Mouse (Mus musculus) splenic B cell, adult 2 months (primary cell): ENCODE results near the gene Arid3c.

Experiments used
- DNase-seq: peaks from one replicate; pipeline ENCODE4 v3.0.0-alpha.2; 2011; ENCODE audit warnings: low read depth, low spot score
- H3K27me3 ChIP-seq: 2 replicates; pipeline ENCODE4 v1.6.1; 2012; ENCODE audit warnings: mild to moderate bottlenecking, low read length, moderate library complexity, mixed read lengths; ENCODE audit not compliant: control insufficient read depth, poor library complexity, insufficient read depth, severe bottlenecking
- H3K36me3 ChIP-seq: 2 replicates; pipeline ENCODE4 v1.6.1; 2012; ENCODE audit warnings: mild to moderate bottlenecking, low read length, moderate library complexity, mixed read lengths; ENCODE audit not compliant: control insufficient read depth, poor library complexity, insufficient read depth, severe bottlenecking

The Arid3c gene

GRCm38 (mm10) chr4:41722918-41723351 is 8.0 kb downstream of the Arid3c start, which contains the start of gene Dctn3:
Gene Dctn3, minus strand, starts transcription at chr4:41723170.
- peak; percentile 96 for DNase-seq
- H3K27me3 ChIP-seq: no peaks in the 10 kb centered on the region
- H3K36me3 ChIP-seq: peaks cover 5% of the 10 kb centered on the region; the same call in 1 of the 2 replicates

GRCm38 (mm10) chr4:41716834-41717233 is 14.1 kb downstream of the Arid3c start:
- Histone ChIP-seq H3K36me3 (peaks cover 7% of the 10 kb centered on the region; the same call in 1 of the 2 replicates), H3K27me3 (no peaks in the 10 kb centered on the region)
- DNase-seq: no peak

GRCm38 (mm10) chr4:41715596-41715995 is 15.3 kb downstream of the Arid3c start:
- Histone ChIP-seq H3K36me3 (peaks cover 7% of the 10 kb centered on the region; the same call in 1 of the 2 replicates), H3K27me3 (no peaks in the 10 kb centered on the region)
- peak; percentile 67 for DNase-seq

DNA sequence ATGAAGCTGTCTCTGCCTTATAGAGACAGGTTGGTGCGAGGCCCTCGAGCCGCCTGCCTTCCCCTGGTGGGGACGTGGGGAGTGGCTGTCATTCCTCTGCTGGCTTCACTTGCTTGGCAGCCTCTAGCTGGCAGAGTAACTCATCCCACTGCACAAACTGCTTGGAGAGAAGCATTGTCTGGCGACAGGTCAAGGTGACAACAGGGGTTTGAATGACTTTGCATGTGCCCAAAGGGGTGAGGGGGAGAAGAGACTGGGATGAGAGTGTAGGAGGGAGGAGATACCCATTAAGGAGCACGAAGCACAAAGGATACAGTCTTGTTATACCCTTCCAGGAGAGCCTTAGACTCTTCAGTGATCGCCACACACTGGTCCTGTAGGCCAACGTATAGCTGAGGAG is 15.9 kb downstream of the Arid3c start:
- Histone ChIP-seq H3K36me3 (peaks cover 7% of the 10 kb centered on the region; the same call in 1 of the 2 replicates), H3K27me3 (no peaks in the 10 kb centered on the region)
- no peak for DNase-seq

GRCm38 (mm10) chr4:41714276-41714675 is 16.7 kb downstream of the Arid3c start:
- DNase-seq: peak; percentile 82
- Histone ChIP-seq H3K36me3 (peaks cover 5% of the 10 kb centered on the region; the same call in 1 of the 2 replicates), H3K27me3 (no peaks in the 10 kb centered on the region)

DNA sequence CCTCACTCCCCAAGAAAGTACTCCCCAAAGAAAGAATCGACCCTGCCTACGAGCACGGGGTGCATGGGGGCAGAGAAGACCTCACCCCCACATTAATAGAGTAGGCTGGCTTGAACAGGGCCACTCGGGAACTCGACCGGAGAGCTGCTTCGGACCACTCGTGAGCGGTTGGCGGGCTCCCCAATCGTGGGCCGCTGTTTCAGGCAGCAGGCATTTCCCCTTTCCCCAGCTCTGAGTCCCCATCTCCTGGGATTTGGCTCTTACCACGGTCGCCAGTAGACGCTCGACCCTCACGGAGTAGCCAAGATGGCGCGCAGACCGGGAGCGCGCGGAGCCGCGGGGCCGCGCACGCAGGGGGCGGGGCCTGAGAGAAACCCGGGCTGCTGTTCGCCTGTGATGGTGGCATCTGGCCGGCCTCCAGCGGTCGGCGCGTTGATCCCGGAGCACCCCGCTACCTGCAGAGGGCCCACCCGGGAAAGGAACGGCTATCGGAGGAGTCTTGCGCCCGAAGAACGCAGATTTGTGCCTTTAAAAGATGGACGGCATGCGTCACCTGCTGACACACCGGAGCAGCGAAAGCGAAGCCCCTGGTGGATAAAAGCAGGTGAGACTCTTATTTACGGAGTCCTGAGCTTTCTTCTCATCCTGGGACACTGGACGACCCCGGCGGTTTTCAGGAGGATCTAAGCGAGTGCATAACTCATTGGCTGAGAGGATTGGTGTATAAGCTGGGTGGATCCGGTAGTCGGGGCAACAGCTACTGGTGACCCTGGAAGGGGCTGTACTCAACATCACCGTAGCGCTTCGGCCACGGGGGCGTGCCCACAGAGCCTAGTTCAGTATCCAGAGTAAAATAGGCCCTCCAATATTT is 17.5 kb downstream of the Arid3c start, which contains the start of gene Rpp25l:
Rpp25l (minus strand) TSS at position 338 of the 871 bp plus-strand sequence.
- DNase-seq: peak; percentile 82
- peaks cover 3% of the 10 kb centered on the region; the same call in 1 of the 2 replicates for H3K36me3 ChIP-seq
- no peaks in the 10 kb centered on the region for H3K27me3 ChIP-seq

DNA sequence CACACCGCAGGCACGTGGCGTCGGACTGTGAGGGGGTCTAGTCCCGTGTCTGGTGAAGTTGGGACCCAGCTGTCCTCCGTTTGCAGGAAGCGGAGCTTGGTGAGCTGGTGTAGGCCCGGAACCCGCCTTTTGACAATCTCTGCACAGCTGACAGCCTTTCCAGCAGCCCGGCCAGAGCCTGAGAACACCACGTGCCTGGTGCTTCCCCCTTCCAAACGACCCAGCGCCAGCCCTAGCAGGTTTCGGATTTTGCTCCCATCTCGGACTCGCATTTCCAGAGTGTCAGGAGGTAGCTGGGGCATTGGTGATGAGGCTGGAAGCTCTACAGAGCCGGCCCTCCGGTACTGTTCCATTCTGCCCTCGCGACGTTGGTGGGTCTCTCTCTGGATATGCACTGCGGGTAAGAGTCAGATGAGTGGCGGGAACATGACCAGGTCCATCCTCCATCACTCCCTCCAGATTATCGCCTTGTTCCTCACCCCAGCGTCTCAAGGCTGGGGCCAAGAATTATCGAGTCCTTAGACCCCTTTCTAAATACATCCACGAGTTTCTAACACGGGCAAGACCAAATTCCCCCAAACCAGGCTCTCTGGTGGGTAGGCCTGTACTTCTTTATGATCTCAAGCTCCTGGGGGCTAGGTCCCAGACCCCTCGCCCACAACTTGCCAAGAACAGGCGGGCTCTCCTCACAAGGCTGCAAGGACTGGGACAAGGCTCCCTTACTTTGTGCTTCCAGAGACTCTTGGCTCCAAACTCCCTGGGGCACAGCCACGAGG is 18.3 kb downstream of the Arid3c start:
- DNase-seq: no peak
- H3K36me3 ChIP-seq: peaks cover 2% of the 10 kb centered on the region; the same call in 1 of the 2 replicates
- no peaks in the 10 kb centered on the region for H3K27me3 ChIP-seq

DNA sequence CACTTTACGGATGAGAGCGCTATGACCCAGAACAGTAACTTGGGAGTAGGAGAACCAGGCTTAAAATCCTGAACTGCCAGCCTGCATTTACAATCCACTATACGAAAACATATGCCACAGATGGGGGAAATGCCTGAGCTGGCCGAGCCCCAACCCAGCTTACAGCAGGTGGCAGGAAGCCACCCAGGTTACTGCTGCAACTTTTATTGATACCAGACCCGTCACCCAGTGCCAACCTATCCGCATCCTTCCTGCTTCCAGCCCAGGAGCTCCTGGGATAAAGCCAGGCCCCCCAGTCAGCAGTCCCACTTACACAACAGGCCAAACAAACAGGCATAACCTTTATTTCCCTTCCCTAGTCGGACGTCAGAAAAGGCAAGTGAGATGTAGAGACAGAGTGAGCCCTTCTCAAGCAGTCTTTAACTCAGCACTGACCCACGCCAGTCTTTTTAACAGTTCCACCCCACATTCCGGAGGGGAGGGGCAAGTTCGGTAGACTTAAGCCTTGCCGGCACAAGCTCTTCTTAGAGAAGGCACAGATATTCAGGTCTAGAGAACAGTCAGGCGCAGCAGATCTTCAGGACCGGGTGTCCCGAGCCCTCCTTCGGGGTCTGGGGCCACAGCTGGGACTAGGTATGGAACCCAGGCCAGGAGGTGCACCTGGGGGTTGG is 19.1 kb downstream of the Arid3c start:
- no peaks in the 10 kb centered on the region; the same call in 1 of the 2 replicates for H3K36me3 ChIP-seq
- no peak for DNase-seq
- no peaks in the 10 kb centered on the region for H3K27me3 ChIP-seq

DNA sequence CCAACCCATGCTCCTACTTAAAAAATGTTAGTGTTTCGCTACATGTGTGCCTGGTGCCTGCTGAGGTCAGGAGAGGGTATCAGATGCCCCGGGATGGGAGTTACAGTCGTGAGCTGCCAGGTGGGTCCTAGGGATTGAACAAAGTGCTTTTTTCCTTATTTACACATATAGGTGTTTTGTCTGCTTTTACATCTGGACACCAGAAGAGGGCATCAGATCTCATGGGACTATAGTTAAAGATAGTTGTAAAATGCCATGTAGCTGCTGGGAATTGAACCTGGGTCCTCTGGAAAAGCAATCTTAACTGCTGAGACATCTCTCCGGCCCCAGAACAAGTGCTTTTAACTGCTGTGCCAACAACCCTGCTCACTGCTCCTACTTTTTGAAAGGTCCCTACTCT is 20.7 kb downstream of the Arid3c start:
- Histone ChIP-seq H3K27me3 (no peaks in the 10 kb centered on the region), H3K36me3 (no peaks in the 10 kb centered on the region)
- no peak for DNase-seq

- Histone ChIP-seq H3K27me3 (no peaks in the 10 kb centered on the region), H3K36me3 (no peaks in the 10 kb centered on the region)
- peak; percentile 76 for DNase-seq
These were observed 22.7 kb downstream of the Arid3c start for GRCm38 (mm10) chr4:41708192-41708745.

DNA sequence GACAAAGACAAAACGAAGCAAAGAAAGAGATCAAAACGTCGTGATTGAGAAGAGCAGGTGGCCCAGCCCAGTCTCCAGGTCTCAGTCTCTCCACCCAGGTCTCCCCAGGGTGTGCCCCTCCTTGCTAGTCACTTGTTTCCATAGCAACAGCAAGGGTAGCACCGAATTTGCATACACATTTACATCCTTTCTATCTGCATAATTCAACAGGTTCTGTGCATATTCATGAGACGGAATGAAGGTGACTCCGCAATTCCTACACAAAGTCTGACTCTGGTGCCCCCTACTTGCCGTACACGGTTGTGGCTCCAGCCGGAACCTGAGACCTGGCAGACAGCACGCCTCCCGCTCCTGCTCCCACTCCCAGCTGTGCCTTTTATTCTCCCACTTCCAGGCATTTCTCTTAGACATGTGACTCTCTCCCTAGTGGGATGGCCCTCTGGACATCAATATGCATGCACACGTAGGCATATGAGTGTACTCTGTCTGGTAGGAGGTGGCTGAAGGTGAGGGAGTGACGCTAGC is 23.9 kb downstream of the Arid3c start:
- no peaks in the 10 kb centered on the region for H3K36me3 ChIP-seq
- peak; percentile 85 for DNase-seq
- H3K27me3 ChIP-seq: no peaks in the 10 kb centered on the region

DNA sequence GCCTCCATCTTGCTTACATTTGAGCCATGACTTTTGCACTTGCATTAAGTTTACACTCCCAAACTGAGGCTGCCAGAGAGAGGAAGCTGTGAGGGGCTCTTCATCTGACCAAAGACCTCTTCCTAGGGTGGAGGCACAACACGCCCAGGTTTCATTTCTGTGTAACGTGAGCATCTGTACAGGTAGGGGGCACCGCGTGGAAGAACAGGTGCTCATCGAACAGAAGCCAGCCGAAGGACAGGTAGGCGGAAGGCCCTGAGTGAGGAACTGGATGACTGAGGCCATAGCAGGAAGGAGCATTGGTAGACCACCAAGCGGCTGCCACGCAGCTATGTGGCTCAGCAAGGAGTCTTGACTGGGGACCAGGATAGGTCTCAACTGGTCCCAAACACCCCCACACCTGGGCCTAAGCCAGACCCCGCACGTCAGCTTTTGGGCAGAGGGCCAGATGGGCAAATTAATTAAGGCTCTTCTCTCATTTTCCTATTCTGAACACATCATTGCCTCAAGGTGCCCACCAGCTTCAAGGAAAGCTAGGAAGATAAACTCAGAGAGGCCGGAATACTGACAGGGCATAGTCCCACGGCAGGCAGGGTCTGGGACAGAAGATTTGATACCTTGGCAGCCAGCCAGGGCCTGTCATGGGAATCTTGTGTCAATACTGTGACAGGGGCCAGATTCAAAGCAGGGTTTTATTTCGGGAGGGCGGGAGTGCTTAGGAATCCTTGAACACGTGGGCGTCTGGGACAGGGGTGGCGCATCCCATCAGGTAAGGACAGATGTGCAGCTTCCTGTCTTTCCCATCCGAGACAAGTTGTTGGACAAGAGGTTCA is 24.8 kb downstream of the Arid3c start:
- Histone ChIP-seq H3K36me3 (no peaks in the 10 kb centered on the region), H3K27me3 (no peaks in the 10 kb centered on the region)
- DNase-seq: no peak

DNA sequence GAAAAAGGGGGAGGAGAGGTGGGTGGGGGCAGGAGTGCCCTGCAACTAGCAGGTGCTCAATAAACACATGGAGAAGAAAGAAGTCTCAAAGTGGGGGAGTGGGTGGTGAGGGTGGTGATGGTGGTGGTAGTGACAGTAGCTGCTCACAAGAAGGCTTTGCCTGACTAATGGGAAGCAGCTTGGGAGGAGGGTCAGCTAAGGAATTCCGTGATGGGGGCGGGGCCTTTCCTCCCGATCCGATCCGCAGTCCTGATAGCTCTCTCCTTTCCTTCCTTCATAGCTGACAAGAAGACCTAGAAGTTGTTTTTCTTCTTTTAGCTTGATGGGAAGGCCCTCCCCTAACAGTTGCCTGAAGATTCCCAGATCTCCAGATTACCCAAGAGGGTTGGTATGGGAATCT is 26.3 kb downstream of the Arid3c start:
- no peaks in the 10 kb centered on the region for H3K27me3 ChIP-seq
- no peaks in the 10 kb centered on the region for H3K36me3 ChIP-seq
- no peak for DNase-seq
